Mouse (Mus musculus) stomach, embryonic 14.5 days (tissue): ENCODE measurements around the gene Alyref. TPM values are rescaled to one million over a fixed set of nuclear protein-coding genes. Genes with fewer than 3 reads are reported as not detected.
"Not testable (repeated sequence)": the region's sequence is repeated elsewhere in the genome, so short reads cannot be mapped to it uniquely, and the experiment has no call there.

Source experiments
- ATAC-seq: fragments of 200-750 bp; cut with Nextera tagmentation; 2 replicates; pipeline ENCODE4 v1.8.0; 2017; ENCODE audit warnings: low read depth, moderate TSS enrichment; ENCODE audit not compliant: insufficient number of reproducible peaks, insufficient read depth, low FRiP score
- H3K27ac ChIP-seq: fragments of 300-500 bp; sonication (generic); 2 replicates; pipeline ENCODE4 v1.5.1; 2014; ENCODE audit warnings: mild to moderate bottlenecking, low read length, moderate library complexity, mixed read lengths
- H3K27me3 ChIP-seq: fragments of 300-500 bp; sonication (generic); 2 replicates; pipeline ENCODE4 v1.6.1; 2014; ENCODE audit warnings: low read length, control low read depth, mixed read lengths; ENCODE audit not compliant: control insufficient read depth, insufficient read depth
- H3K36me3 ChIP-seq: fragments of 300-500 bp; sonication (generic); 2 replicates; pipeline ENCODE4 v1.6.1; 2014; ENCODE audit warnings: mild to moderate bottlenecking, control low read depth, low read length, moderate library complexity, mixed read lengths; ENCODE audit not compliant: control insufficient read depth, insufficient read depth
- H3K4me1 ChIP-seq: fragments of 300-500 bp; sonication (generic); 2 replicates; pipeline ENCODE4 v1.6.1; 2014; ENCODE audit warnings: low read length, control low read depth, mixed read lengths; ENCODE audit not compliant: control insufficient read depth, insufficient read depth
- H3K4me2 ChIP-seq: fragments of 300-500 bp; sonication (generic); replicated peaks from 2 replicates; pipeline ENCODE4 v1.6.1; 2014; ENCODE audit warnings: low read depth, low read length, control low read depth
- H3K4me3 ChIP-seq: fragments of 300-500 bp; sonication (generic); 2 replicates; pipeline ENCODE4 v1.5.1; 2014; ENCODE audit warnings: low read depth, low read length, control low read depth
- H3K9ac ChIP-seq: fragments of 300-500 bp; sonication (generic); replicated peaks from 2 replicates; pipeline ENCODE4 v1.6.1; 2014; ENCODE audit warnings: low read depth, mild to moderate bottlenecking, control low read depth, low read length, moderate library complexity, mixed read lengths
- H3K9me3 ChIP-seq: fragments of 300-500 bp; sonication (generic); 2 replicates; pipeline ENCODE4 v1.6.1; 2016; ENCODE audit warnings: low read depth, low read length, control low read depth; ENCODE audit not compliant: control insufficient read depth
- WGBS: fragments of 180-500 bp; shearing (Covaris S2); extraction: QIAGEN DNeasy Blood & Tissue Kit; methylation state at CpG from one replicate; pipeline ENCODE4 v1.1.7; 2014; 5-methylcytosine and 5-hydroxymethylcytosine counted together
- polyA plus RNA-seq: library from polyadenylated mRNA; unstranded; fragments of >200 nt; fragmentation: Nextera tagmentation; extraction: Ambion mirVana; gene quantifications from 2 replicates; pipeline ENCODE4 v1.2.1, GENCODE M21; 2014

The Alyref gene
- polyA plus RNA-seq, 1 experiment from 2014 or later: 314 TPM

DNA sequence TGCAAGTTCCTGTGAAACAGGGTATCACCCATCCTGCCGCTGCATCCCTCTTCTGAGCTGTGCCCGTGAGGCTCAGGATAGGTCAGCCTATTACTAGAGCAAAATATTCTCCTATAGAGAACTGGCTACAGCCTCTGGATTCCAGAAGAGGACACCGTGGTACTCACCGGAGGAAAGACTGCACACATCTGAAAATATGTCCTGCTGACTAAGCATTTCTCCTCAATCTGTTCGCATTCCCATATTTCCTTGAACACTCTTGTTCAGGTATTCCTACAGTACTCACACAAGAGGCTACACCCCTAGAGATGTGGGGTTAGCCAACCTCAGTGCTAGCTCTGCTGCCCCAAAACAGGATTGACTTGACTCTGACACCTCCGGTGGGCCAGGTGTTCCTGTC is 29.8 kb downstream of the Alyref start:
- H3K9ac ChIP-seq: no peak overlapping the region
- H3K36me3 ChIP-seq: peaks cover 76% of the 10 kb centered on the region
- H3K4me3 ChIP-seq: no peak overlapping the region
- H3K9me3 ChIP-seq: no peaks in the 10 kb centered on the region
- no peak for ATAC-seq
- 92% methylated on average over 6 of the region's 6 CpGs for WGBS
- no peak overlapping the region for H3K4me2 ChIP-seq
- no peaks in the 10 kb centered on the region for H3K27me3 ChIP-seq
- no peak overlapping the region for H3K27ac ChIP-seq
- peaks cover 11% of the 10 kb centered on the region; the same call in 1 of the 2 replicates for H3K4me1 ChIP-seq

DNA sequence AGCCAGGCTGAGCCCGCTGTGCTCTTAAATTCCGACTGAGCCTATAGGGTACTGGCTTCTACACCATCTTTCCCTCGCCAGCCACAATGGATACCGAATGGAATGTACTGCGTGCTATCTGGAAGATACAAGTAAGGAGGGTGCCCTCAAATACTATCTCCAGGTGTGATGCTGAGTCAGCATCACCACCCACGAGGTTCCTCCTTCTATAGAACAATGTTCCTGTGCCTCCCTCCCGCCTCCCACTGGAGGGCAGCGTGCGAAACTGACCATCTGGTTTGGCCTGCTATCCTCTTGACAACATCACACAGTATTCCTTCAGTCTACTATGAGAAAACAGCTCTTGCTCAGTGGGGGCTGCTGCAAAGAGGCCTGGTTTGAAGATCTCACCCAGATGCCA is 33.1 kb downstream of the Alyref start:
- Histone ChIP-seq H3K4me1 (no peaks in the 10 kb centered on the region), H3K27ac (no peak overlapping the region), H3K9ac (no peak overlapping the region), H3K36me3 (peaks cover 93% of the 10 kb centered on the region), H3K9me3 (no peaks in the 10 kb centered on the region), H3K4me2 (no peak overlapping the region), H3K4me3 (no peak overlapping the region), H3K27me3 (no peaks in the 10 kb centered on the region)
- ATAC-seq: no peak
- WGBS: 84% methylated on average over 9 of the region's 9 CpGs

DNA sequence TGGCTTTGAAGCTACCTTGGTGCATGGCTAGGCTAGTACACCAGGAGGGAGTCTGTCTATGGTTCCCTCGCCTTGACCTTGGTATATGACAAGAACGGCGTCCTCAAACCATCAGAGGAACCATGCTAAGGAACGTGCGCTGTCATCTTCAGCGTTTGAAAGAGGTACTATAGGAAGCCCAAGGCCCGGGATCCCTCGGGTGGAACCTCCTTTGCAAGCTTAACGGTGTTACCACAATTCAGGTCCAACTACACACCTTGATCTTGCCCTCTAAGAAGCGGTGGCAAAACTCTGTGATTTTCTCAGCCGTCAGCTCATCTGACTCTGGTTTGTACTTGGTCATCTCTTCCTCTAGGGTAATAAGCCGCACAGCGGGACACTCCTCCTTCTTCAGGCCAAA is 35.2 kb downstream of the Alyref start:
- H3K27ac ChIP-seq: no peak overlapping the region
- H3K4me2 ChIP-seq: no peak overlapping the region
- H3K4me3 ChIP-seq: no peak overlapping the region
- no peaks in the 10 kb centered on the region for H3K27me3 ChIP-seq
- ATAC-seq: no peak
- no peaks in the 10 kb centered on the region for H3K9me3 ChIP-seq
- H3K9ac ChIP-seq: no peak overlapping the region
- 95% methylated on average over 13 of the region's 13 CpGs for WGBS
- H3K36me3 ChIP-seq: peaks cover 88% of the 10 kb centered on the region
- no peaks in the 10 kb centered on the region for H3K4me1 ChIP-seq

DNA sequence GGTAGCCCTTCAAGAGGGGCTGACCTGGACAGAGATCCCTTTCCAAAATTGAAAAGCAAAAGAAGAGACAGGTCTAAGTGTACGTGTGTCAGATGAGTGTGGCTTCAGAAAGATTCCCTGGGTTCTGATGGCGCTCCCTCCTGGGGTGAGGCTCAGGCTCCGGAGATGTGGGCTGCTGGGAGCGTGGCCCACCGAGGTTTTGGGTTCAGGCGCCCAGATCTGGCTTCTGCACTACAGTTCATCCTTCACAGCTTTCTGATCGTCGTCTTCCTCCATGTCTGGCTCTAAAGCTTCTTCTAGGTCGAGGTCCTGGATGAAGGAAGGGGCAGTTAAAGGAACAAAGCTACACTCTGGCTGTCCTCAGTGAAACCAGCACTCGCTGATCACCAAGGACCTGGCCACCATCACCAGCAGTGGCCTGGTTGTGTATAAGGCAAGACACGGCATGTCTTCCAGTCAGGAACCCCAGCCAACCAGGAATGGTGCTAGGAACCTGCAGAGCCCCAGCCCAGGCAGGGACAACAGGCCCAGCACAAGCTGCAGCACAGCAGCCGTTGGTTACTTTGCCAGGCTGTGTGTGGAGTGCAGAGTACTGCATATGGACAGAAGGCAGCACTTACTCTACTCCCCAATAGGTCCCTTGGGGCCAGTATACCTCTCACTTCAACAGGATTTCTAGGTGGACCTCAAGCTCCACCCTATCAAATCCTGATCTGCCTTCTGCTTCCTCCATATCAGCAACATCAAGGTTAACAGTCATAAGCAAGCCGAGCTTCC is 37.0 kb downstream of the Alyref start:
- Histone ChIP-seq H3K27ac (no peak overlapping the region), H3K4me3 (no peak overlapping the region), H3K36me3 (peaks cover 70% of the 10 kb centered on the region), H3K4me1 (no peaks in the 10 kb centered on the region), H3K27me3 (no peaks in the 10 kb centered on the region), H3K9me3 (no peaks in the 10 kb centered on the region), H3K9ac (no peak overlapping the region), H3K4me2 (no peak overlapping the region)
- WGBS: 91% methylated on average over 13 of the region's 13 CpGs
- ATAC-seq: no peak

DNA sequence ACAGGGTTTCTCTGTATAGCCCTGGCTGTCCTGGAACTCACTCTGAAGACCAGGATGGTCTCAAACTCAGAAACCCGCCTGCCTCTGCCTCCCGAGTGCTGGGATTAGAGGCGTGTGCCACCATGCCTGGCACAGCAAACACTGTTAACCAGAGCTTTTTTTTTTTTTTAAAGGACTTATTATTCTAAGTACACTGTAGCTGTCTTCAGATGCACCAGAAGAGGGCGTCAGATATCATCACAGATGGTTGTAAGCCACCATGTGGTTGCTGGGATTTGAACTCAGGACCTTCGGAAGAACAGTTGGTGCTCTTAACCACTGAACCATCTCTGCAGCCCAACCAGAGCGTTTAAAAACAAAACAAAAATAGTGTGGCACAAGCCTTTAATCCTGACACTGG is 39.3 kb downstream of the Alyref start:
- not testable (repeated sequence) for H3K27me3 ChIP-seq, H3K4me2 ChIP-seq, ATAC-seq, H3K4me1 ChIP-seq, H3K27ac ChIP-seq, H3K4me3 ChIP-seq, H3K9me3 ChIP-seq, H3K9ac ChIP-seq
- 83% methylated on average over 6 of the region's 6 CpGs for WGBS
- peaks cover 47% of the 10 kb centered on the region for H3K36me3 ChIP-seq

DNA sequence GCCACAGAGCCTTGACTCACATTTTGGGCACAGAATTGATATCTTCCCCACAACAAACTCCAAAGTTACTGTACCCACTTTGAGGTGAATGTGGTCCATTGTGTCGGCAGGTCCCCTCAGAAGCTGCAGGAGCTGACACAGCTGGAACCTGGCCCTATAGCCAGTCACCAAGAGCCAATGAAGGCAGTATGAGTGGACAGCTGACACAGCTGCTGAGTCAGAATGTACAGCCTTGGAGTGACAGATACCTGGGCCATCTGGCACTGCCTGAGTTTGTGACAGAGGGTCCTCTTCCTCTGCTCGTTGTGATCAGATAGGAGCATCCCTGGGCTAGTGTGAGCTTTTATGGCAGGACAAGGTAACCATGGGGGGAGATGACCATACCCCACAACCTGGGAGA is 42.9 kb downstream of the Alyref start:
- no peaks in the 10 kb centered on the region for H3K27me3 ChIP-seq
- peaks cover 12% of the 10 kb centered on the region for H3K36me3 ChIP-seq
- H3K9ac ChIP-seq: no peak overlapping the region
- WGBS: 74% methylated on average over 2 of the region's 2 CpGs
- ATAC-seq: no peak
- no peak overlapping the region for H3K27ac ChIP-seq
- H3K4me1 ChIP-seq: peaks cover 2% of the 10 kb centered on the region; the same call in 1 of the 2 replicates
- no peak overlapping the region for H3K4me3 ChIP-seq
- no peak overlapping the region for H3K4me2 ChIP-seq
- H3K9me3 ChIP-seq: no peaks in the 10 kb centered on the region

DNA sequence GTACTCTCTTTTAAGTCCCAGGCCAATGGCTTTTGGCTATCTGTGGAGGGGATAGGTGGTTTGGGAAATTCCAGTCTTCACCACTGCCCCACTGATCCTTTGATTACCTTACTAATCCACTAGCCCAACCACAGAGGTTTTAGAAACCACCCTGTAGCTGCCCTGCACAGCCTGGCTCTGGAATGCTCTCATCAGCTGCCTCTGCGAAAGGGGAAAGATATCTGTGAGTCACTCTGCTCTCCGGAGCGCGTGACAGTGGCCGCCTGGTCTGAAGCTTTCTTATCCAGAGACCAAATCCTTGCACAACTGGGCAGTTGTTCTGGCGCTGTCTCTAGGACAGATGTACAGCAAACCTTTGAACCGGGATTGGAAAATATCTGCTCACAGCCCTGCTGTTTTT is 43.3 kb downstream of the Alyref start:
- Histone ChIP-seq H3K9ac (no peak overlapping the region), H3K4me3 (no peak overlapping the region), H3K4me1 (peaks cover 6% of the 10 kb centered on the region; the same call in 1 of the 2 replicates), H3K27ac (no peak overlapping the region), H3K4me2 (no peak overlapping the region), H3K36me3 (peaks cover 7% of the 10 kb centered on the region; the same call in 1 of the 2 replicates), H3K9me3 (no peaks in the 10 kb centered on the region), H3K27me3 (no peaks in the 10 kb centered on the region)
- no peak for ATAC-seq
- 72% methylated on average over 7 of the region's 7 CpGs for WGBS

DNA sequence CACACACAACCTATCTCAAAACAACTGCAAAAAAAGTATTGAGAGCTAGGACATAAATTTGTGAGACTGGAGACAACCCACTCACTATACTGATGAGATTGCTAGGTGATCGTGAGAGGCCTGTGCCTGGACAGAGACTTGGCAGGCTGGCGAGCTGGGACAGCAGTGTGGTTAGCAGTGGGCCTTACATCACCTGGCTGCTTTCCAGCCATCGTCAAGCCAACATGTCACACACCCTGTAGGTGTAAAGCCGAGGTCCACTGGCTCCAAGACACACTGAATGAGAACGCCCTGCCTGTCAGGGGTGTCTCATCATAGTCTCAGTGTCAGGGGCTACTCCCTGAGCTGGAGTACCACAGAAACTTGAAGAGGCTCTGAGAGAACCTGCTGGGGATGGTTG is 45.4 kb downstream of the Alyref start:
- 80% methylated on average over 5 of the region's 5 CpGs for WGBS
- no peak overlapping the region for H3K9ac ChIP-seq
- peaks cover 17% of the 10 kb centered on the region for H3K4me1 ChIP-seq
- H3K4me3 ChIP-seq: no peak overlapping the region
- no peak overlapping the region for H3K27ac ChIP-seq
- H3K27me3 ChIP-seq: no peaks in the 10 kb centered on the region
- no peaks in the 10 kb centered on the region for H3K9me3 ChIP-seq
- H3K4me2 ChIP-seq: no peak overlapping the region
- no peaks in the 10 kb centered on the region for H3K36me3 ChIP-seq
- ATAC-seq: no peak
